8 mouse cellular contexts compared by ENCODE assay signal in genomic region chr5:147227354-147228112, GRCm38 (mm10). TPM values are rescaled to one million over a fixed set of nuclear protein-coding genes. Genes with fewer than 3 reads are reported as not detected.
DNase-seq lines count a peak whose midpoint lies in the region; ATAC-seq and TF ChIP-seq lines count a peak whose summit lies in the region.

No protein-coding gene starts in this region.

- H3K36me3 ChIP-seq in hindbrain, postnatal 0 days (ENCODE audit: insufficient read depth, low read length) = no peaks in the 10 kb centered on the region

- WGBS in hindbrain, postnatal 0 days = 17% methylated on average over 25 of the region's 25 CpGs

- H3K4me3 ChIP-seq in hindbrain, postnatal 0 days (ENCODE audit: low read length) = no peak overlapping the region
- no peak overlapping the region for H3K4me3 ChIP-seq in left cerebral cortex, adult 2 months

- H3K27ac ChIP-seq in hindbrain, postnatal 0 days = no peak overlapping the region
- H3K27ac ChIP-seq in left cerebral cortex, adult 2 months = no peak overlapping the region

- no peaks in the 10 kb centered on the region for H3K4me1 ChIP-seq in hindbrain, postnatal 0 days (ENCODE audit: insufficient read depth, low read length)

- peaks cover 39% of the 10 kb centered on the region for H3K27me3 ChIP-seq in hindbrain, postnatal 0 days (ENCODE audit: insufficient read depth, low read length)

- intact Hi-C loops in left cerebral cortex, adult 2 months (cut with DNase I) = loop anchor here (1.0 to 10.0 kb wide), 6 partner anchors 70 to 523 kb away; partner anchors contain the start of gene Lnx2

- no peak overlapping the region for H3K9ac ChIP-seq in hindbrain, postnatal 0 days (replicated peaks; ENCODE audit: low read length)

- H3K9me3 ChIP-seq in hindbrain, postnatal 0 days (ENCODE audit: low read length) = no peaks in the 10 kb centered on the region

- peak; percentile 95 for TF ChIP-seq CTCF in hindbrain, postnatal 0 days (IDR thresholded peaks at IDR 0.05; ENCODE audit: low read depth)
- TF ChIP-seq CTCF in left cerebral cortex, adult 2 months (IDR thresholded peaks at IDR 0.05) = peak; percentile 91

- DNase-seq in T-cell, adult 2 months (ENCODE audit: low spot score) = peak; percentile 74
- DNase-seq in cerebellum, postnatal 25 days = peak; percentile 93 to 94
- peak; percentile 55 to 75 for DNase-seq in frontal cortex, postnatal 25 days (ENCODE audit: low spot score in 2 of 2)
- peak; percentile 90 for DNase-seq in hindbrain, postnatal 0 days (ENCODE audit: low spot score)
- DNase-seq in left cerebral cortex, adult 2 months (ENCODE audit: extremely low spot score in 1 of 2, low spot score in 2 of 2) = peak; percentile 83 to 87
- DNase-seq in right cerebral cortex, adult 2 months (ENCODE audit: low spot score in 2 of 2) = peak; percentile 75 to 88
- DNase-seq in urinary bladder, adult 2 months (ENCODE audit: low spot score) = peak; percentile 86

- peak; percentile 87 for ATAC-seq in hindbrain, postnatal 0 days
- peak; percentile 97 for ATAC-seq in megakaryocyte progenitor cell, adult 5-6 weeks (replicated peaks; ENCODE audit: poor library complexity)

- no peak overlapping the region for H3K4me2 ChIP-seq in hindbrain, postnatal 0 days (ENCODE audit: low read depth, low read length)

RNA-seq across cellular contexts. Expression of gene Gsx1, which starts 39.0 kb away (rescaled TPM):
- 5.7 and 6.1 TPM in 2 replicates for total RNA-seq in hindbrain, postnatal 0 days (2014; rRNA removed)
- 1.9 TPM in 2 replicates for polyA plus RNA-seq in hindbrain, postnatal 0 days (2015; fragmentation: Nextera tagmentation; extraction: Ambion mirVana)
- under 1 TPM; 0.19 to 0.38 TPM for total RNA-seq in left cerebral cortex, adult 2 months (2021)
- total RNA-seq in megakaryocyte progenitor cell, adult 5-6 weeks (2015) = not detected in 2 replicates
- total RNA-seq in megakaryocyte progenitor cell, adult 5-6 weeks (2017) = not detected in 2 replicates
- polyA plus RNA-seq in urinary bladder, adult 2 months (2012; rRNA removed) = not detected in 2 replicates

RNA-seq across cellular contexts. Expression of gene Pdx1, which starts 42.2 kb away (rescaled TPM):
- not detected in 2 replicates for total RNA-seq in hindbrain, postnatal 0 days (2014; rRNA removed)
- polyA plus RNA-seq in hindbrain, postnatal 0 days (2015; fragmentation: Nextera tagmentation; extraction: Ambion mirVana) = not detected in 2 replicates
- total RNA-seq in left cerebral cortex, adult 2 months (2021) = not detected
- total RNA-seq in megakaryocyte progenitor cell, adult 5-6 weeks (2015) = not detected in 2 replicates
- not detected in 2 replicates for total RNA-seq in megakaryocyte progenitor cell, adult 5-6 weeks (2017)
- not detected in 2 replicates for polyA plus RNA-seq in urinary bladder, adult 2 months (2012; rRNA removed)
